Mouse (Mus musculus): Measurements from ENCODE around the gene Tdrd9. TPM values are rescaled to one million over a fixed set of nuclear protein-coding genes. Genes with fewer than 3 reads are reported as not detected.

Gene Tdrd9
- polyA plus RNA-seq, 1 experiment from 2014 or later = 0.95 TPM

- no peaks in the 10 kb centered on the region for H3K36me3 ChIP-seq (ENCODE audit: control insufficient read depth, insufficient read depth, low read length)
- 79% methylated on average over 5 of the region's 5 CpGs for WGBS
- H3K4me3 ChIP-seq (ENCODE audit: low read depth, low read length) = no peak overlapping the region
- no peak overlapping the region for H3K27ac ChIP-seq (replicated peaks; ENCODE audit: low read depth, low read length)
- no peaks in the 10 kb centered on the region; the same call in 1 of the 2 replicates for H3K4me1 ChIP-seq (ENCODE audit: control insufficient read depth, insufficient read depth, low read length)
- no peak for DNase-seq (ENCODE audit: low spot score)
- no peaks in the 10 kb centered on the region for H3K27me3 ChIP-seq (ENCODE audit: control insufficient read depth, insufficient read depth, low read length)
- no peaks in the 10 kb centered on the region for H3K9me3 ChIP-seq (ENCODE audit: control insufficient read depth, low read length)
- no peak overlapping the region for H3K9ac ChIP-seq (ENCODE audit: low read length)
- H3K4me2 ChIP-seq (ENCODE audit: low read depth, severe bottlenecking) = no peak overlapping the region
- ATAC-seq (ENCODE audit: insufficient number of reproducible peaks, low FRiP score, low TSS enrichment, low read depth) = no peak
These were observed 20.9 kb upstream of the Tdrd9 start for GRCm38 (mm10) chr12:111950486-111950885.

GRCm38 (mm10) chr12:111951701-111952100 lies 19.7 kb upstream of the Tdrd9 start:
- WGBS = 59% methylated on average over 5 of the region's 5 CpGs

GRCm38 (mm10) chr12:111956173-111956572 lies 15.2 kb upstream of the Tdrd9 start:
- 82% methylated on average over 5 of the region's 5 CpGs for WGBS
- ATAC-seq (ENCODE audit: insufficient number of reproducible peaks, low FRiP score, low TSS enrichment, low read depth) (no peak), DNase-seq (ENCODE audit: low spot score) (no peak)
- H3K9ac ChIP-seq (ENCODE audit: low read length) = no peak overlapping the region
- no peak overlapping the region for H3K4me2 ChIP-seq (ENCODE audit: low read depth, severe bottlenecking)
- H3K27ac ChIP-seq (replicated peaks; ENCODE audit: low read depth, low read length) = no peak overlapping the region
- no peaks in the 10 kb centered on the region for H3K9me3 ChIP-seq (ENCODE audit: control insufficient read depth, low read length)
- H3K36me3 ChIP-seq (ENCODE audit: control insufficient read depth, insufficient read depth, low read length) = peaks cover 10% of the 10 kb centered on the region
- H3K4me3 ChIP-seq (ENCODE audit: low read depth, low read length) = no peak overlapping the region
- no peaks in the 10 kb centered on the region; the same call in 1 of the 2 replicates for H3K4me1 ChIP-seq (ENCODE audit: control insufficient read depth, insufficient read depth, low read length)
- H3K27me3 ChIP-seq (ENCODE audit: control insufficient read depth, insufficient read depth, low read length) = no peaks in the 10 kb centered on the region

More at GRCm38 (mm10) chr12:111951701-111952100, 19.7 kb upstream of the Tdrd9 start:
- DNase-seq (ENCODE audit: low spot score) (no peak), ATAC-seq (ENCODE audit: insufficient number of reproducible peaks, low FRiP score, low TSS enrichment, low read depth) (no peak)
- no peaks in the 10 kb centered on the region; the same call in 1 of the 2 replicates for H3K4me1 ChIP-seq (ENCODE audit: control insufficient read depth, insufficient read depth, low read length)
- H3K9me3 ChIP-seq (ENCODE audit: control insufficient read depth, low read length) = no peaks in the 10 kb centered on the region
- no peak overlapping the region for H3K4me3 ChIP-seq (ENCODE audit: low read depth, low read length)
- no peaks in the 10 kb centered on the region for H3K36me3 ChIP-seq (ENCODE audit: control insufficient read depth, insufficient read depth, low read length)
- 0 out of 2 replicates have a peak overlapping the region, but pooled peaks have one; percentile 22 for H3K27ac ChIP-seq (replicated peaks; ENCODE audit: low read depth, low read length)
- H3K9ac ChIP-seq (ENCODE audit: low read length) = no peak overlapping the region
- H3K27me3 ChIP-seq (ENCODE audit: control insufficient read depth, insufficient read depth, low read length) = no peaks in the 10 kb centered on the region
- H3K4me2 ChIP-seq (ENCODE audit: low read depth, severe bottlenecking) = no peak overlapping the region

- no peaks in the 10 kb centered on the region for H3K27me3 ChIP-seq (ENCODE audit: control insufficient read depth, insufficient read depth, low read length)
- peak; percentile 31; the same call in 1 of the 2 replicates for ATAC-seq (ENCODE audit: insufficient number of reproducible peaks, low FRiP score, low TSS enrichment, low read depth)
- H3K36me3 ChIP-seq (ENCODE audit: control insufficient read depth, insufficient read depth, low read length) = peaks cover 15% of the 10 kb centered on the region
- H3K9ac ChIP-seq (ENCODE audit: low read length) = no peak overlapping the region
- 47% methylated on average over 9 of the region's 9 CpGs for WGBS
- no peaks in the 10 kb centered on the region for H3K9me3 ChIP-seq (ENCODE audit: control insufficient read depth, low read length)
- H3K4me3 ChIP-seq (ENCODE audit: low read depth, low read length) = no peak overlapping the region
- H3K4me1 ChIP-seq (ENCODE audit: control insufficient read depth, insufficient read depth, low read length) = no peaks in the 10 kb centered on the region
- H3K27ac ChIP-seq (replicated peaks; ENCODE audit: low read depth, low read length) = no peak overlapping the region
- no peak overlapping the region for H3K4me2 ChIP-seq (ENCODE audit: low read depth, severe bottlenecking)
- peak; percentile 80 for DNase-seq (ENCODE audit: low spot score)
These were observed 13.1 kb upstream of the Tdrd9 start for GRCm38 (mm10) chr12:111958101-111958865.

- Histone ChIP-seq H3K9me3 (ENCODE audit: control insufficient read depth, low read length) (no peaks in the 10 kb centered on the region), H3K27ac (replicated peaks; ENCODE audit: low read depth, low read length) (no peak overlapping the region), H3K4me1 (ENCODE audit: control insufficient read depth, insufficient read depth, low read length) (peaks cover 8% of the 10 kb centered on the region; the same call in 1 of the 2 replicates), H3K9ac (ENCODE audit: low read length) (no peak overlapping the region), H3K36me3 (ENCODE audit: control insufficient read depth, insufficient read depth, low read length) (peaks cover 15% of the 10 kb centered on the region), H3K4me3 (ENCODE audit: low read depth, low read length) (no peak overlapping the region), H3K27me3 (ENCODE audit: control insufficient read depth, insufficient read depth, low read length) (no peaks in the 10 kb centered on the region), H3K4me2 (ENCODE audit: low read depth, severe bottlenecking) (no peak overlapping the region)
- ATAC-seq (ENCODE audit: insufficient number of reproducible peaks, low FRiP score, low TSS enrichment, low read depth) (no peak), DNase-seq (ENCODE audit: low spot score) (no peak)
- WGBS = 88% methylated on average over 5 of the region's 5 CpGs
These were observed 8.0 kb upstream of the Tdrd9 start for GRCm38 (mm10) chr12:111963339-111963738.

- under 1% methylated on average over 37 of the region's 37 CpGs for WGBS
- DNase-seq (ENCODE audit: low spot score) = peak; percentile 99
- H3K4me2 ChIP-seq (ENCODE audit: low read depth, severe bottlenecking) = peak within 1 kb of the TSS; percentile 76
- peaks cover 8% of the 10 kb centered on the region; the same call in 1 of the 2 replicates for H3K4me1 ChIP-seq (ENCODE audit: control insufficient read depth, insufficient read depth, low read length)
- peak within 1 kb of the TSS; percentile 90 for H3K9ac ChIP-seq (ENCODE audit: low read length)
- H3K27ac ChIP-seq (replicated peaks; ENCODE audit: low read depth, low read length) = no peak within 1 kb of the TSS
- no peaks in the 10 kb centered on the region for H3K9me3 ChIP-seq (ENCODE audit: control insufficient read depth, low read length)
- peak; percentile 79 for ATAC-seq (ENCODE audit: insufficient number of reproducible peaks, low FRiP score, low TSS enrichment, low read depth)
- H3K4me3 ChIP-seq (ENCODE audit: low read depth, low read length) = peak within 1 kb of the TSS; percentile 92
- H3K27me3 ChIP-seq (ENCODE audit: control insufficient read depth, insufficient read depth, low read length) = no peaks in the 10 kb centered on the region
- peaks cover 3% of the 10 kb centered on the region; the same call in 1 of the 2 replicates for H3K36me3 ChIP-seq (ENCODE audit: control insufficient read depth, insufficient read depth, low read length)
These were observed 4.6 kb upstream of the Tdrd9 start, which contains the start of gene Atp5mpl for GRCm38 (mm10) chr12:111966683-111967173. Gene Atp5mpl (minus strand): TSS chr12:111966977.

GRCm38 (mm10) chr12:111970085-111970484 lies 1.3 kb upstream of the Tdrd9 start:
- no peak overlapping the region for H3K4me3 ChIP-seq (ENCODE audit: low read depth, low read length)
- H3K27ac ChIP-seq (replicated peaks; ENCODE audit: low read depth, low read length) = no peak overlapping the region
- no peak overlapping the region for H3K9ac ChIP-seq (ENCODE audit: low read length)
- DNase-seq (ENCODE audit: low spot score) (no peak), ATAC-seq (ENCODE audit: insufficient number of reproducible peaks, low FRiP score, low TSS enrichment, low read depth) (no peak)
- peaks cover 6% of the 10 kb centered on the region; the same call in 1 of the 2 replicates for H3K4me1 ChIP-seq (ENCODE audit: control insufficient read depth, insufficient read depth, low read length)
- no peaks in the 10 kb centered on the region for H3K9me3 ChIP-seq (ENCODE audit: control insufficient read depth, low read length)
- H3K4me2 ChIP-seq (ENCODE audit: low read depth, severe bottlenecking) = no peak overlapping the region
- 75% methylated on average over 4 of the region's 4 CpGs for WGBS
- H3K27me3 ChIP-seq (ENCODE audit: control insufficient read depth, insufficient read depth, low read length) = no peaks in the 10 kb centered on the region
- no peaks in the 10 kb centered on the region for H3K36me3 ChIP-seq (ENCODE audit: control insufficient read depth, insufficient read depth, low read length)

- Histone ChIP-seq H3K27ac (replicated peaks; ENCODE audit: low read depth, low read length) (no peak overlapping the region), H3K9ac (ENCODE audit: low read length) (no peak overlapping the region)
These were observed 1.1 kb downstream of the Tdrd9 start for GRCm38 (mm10) chr12:111972504-111972903.

More at GRCm38 (mm10) chr12:111972504-111972903, 1.1 kb downstream of the Tdrd9 start:
- Histone ChIP-seq H3K27me3 (ENCODE audit: control insufficient read depth, insufficient read depth, low read length) (no peaks in the 10 kb centered on the region), H3K36me3 (ENCODE audit: control insufficient read depth, insufficient read depth, low read length) (no peaks in the 10 kb centered on the region), H3K4me1 (ENCODE audit: control insufficient read depth, insufficient read depth, low read length) (no peaks in the 10 kb centered on the region), H3K4me2 (ENCODE audit: low read depth, severe bottlenecking) (no peak overlapping the region), H3K9me3 (ENCODE audit: control insufficient read depth, low read length) (no peaks in the 10 kb centered on the region), H3K4me3 (ENCODE audit: low read depth, low read length) (no peak overlapping the region)
- ATAC-seq (ENCODE audit: insufficient number of reproducible peaks, low FRiP score, low TSS enrichment, low read depth) = no peak
- 89% methylated on average over 10 of the region's 10 CpGs for WGBS
- no peak for DNase-seq (ENCODE audit: low spot score)
